Mouse (Mus musculus): Measurements from ENCODE around the gene Kcnh3. TPM values are rescaled to one million over a fixed set of nuclear protein-coding genes. Genes with fewer than 3 reads are reported as not detected.

Gene Kcnh3
- polyA plus RNA-seq, 1 experiment from 2014 or later: 0.12 TPM

DNA sequence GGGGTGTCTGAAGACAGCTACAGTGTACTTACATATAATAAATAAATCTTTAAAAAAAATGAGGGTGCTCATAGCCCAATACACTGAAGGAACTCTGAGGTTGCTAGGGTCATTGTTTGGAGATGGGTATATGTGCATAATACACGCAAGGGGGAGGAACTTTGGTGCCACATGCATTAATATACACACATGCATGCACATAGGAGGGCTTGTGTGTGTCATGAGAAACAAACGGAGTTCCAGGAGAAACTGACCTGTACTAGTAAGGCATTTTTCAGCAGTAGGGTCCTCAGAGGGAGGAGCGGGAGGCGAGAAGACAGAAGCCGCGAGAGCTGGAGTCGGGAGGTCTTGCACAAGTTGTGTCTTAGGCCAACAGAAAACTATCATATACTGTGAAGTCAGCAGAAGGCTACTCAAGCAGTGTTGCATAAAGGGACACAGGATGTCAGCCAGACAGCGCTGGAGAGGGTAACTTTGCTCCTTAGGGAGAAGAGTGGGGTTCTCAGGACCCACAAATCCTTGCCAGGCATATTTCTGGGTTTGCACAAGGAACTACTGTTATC, 34.6 kb downstream of the Kcnh3 start:
- peak overlapping the region; percentile 5; the same call in 1 of the 2 replicates for H3K4me2 ChIP-seq (replicated peaks; ENCODE audit: low read depth, low read length)

GRCm38 (mm10) chr15:99259730-99260252, 35.1 kb downstream of the Kcnh3 start:
- WGBS: 0% methylated on average over 7 of the region's 10 CpGs
- H3K36me3 ChIP-seq (ENCODE audit: control insufficient read depth, insufficient read depth, low read length): no peaks in the 10 kb centered on the region
- H3K4me2 ChIP-seq (replicated peaks; ENCODE audit: low read depth, low read length): peak overlapping the region; percentile 19
- DNase-seq (ENCODE audit: low spot score): peak; percentile 69
- no peak overlapping the region for H3K4me3 ChIP-seq (ENCODE audit: low read depth, low read length)
- H3K9ac ChIP-seq (ENCODE audit: low read depth, low read length): no peak overlapping the region
- no peaks in the 10 kb centered on the region for H3K4me1 ChIP-seq (replicated peaks; ENCODE audit: control insufficient read depth, insufficient read depth, low read length)
- no peaks in the 10 kb centered on the region for H3K9me3 ChIP-seq (ENCODE audit: control insufficient read depth, low read length)
- peak; percentile 40 for ATAC-seq (ENCODE audit: low FRiP score)
- no peak overlapping the region for H3K27ac ChIP-seq (ENCODE audit: low read depth, low read length)
- H3K27me3 ChIP-seq (ENCODE audit: control insufficient read depth, insufficient read depth, low read length): no peaks in the 10 kb centered on the region

More for the DNA sequence above, 34.6 kb downstream of the Kcnh3 start:
- DNase-seq (ENCODE audit: low spot score) (no peak), ATAC-seq (ENCODE audit: low FRiP score) (peak; percentile 4; the same call in 1 of the 2 replicates)
- 63% methylated on average over 8 of the region's 8 CpGs for WGBS
- Histone ChIP-seq H3K27me3 (ENCODE audit: control insufficient read depth, insufficient read depth, low read length) (no peaks in the 10 kb centered on the region), H3K9ac (ENCODE audit: low read depth, low read length) (no peak overlapping the region), H3K36me3 (ENCODE audit: control insufficient read depth, insufficient read depth, low read length) (no peaks in the 10 kb centered on the region), H3K4me3 (ENCODE audit: low read depth, low read length) (no peak overlapping the region), H3K4me1 (replicated peaks; ENCODE audit: control insufficient read depth, insufficient read depth, low read length) (no peaks in the 10 kb centered on the region), H3K9me3 (ENCODE audit: control insufficient read depth, low read length) (no peaks in the 10 kb centered on the region), H3K27ac (ENCODE audit: low read depth, low read length) (no peak overlapping the region)

DNA sequence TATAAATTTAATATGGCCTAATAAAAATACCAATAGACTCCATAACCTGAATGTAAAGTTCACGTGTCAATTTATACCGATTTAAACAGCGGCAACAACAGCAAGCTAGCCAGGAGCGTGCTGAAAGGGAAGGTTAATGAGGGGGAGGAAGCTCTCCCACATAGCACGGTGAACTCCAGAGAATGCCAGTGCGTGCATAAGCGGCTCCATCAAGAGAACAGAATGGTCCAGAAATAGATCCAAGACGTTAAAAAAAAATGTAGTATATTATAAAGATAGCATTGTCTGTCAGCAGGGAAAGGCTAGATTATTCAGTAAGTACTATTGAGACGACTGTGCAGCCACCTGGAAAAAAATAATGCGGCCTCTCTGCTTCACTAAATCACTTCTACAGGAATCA, 38.0 kb downstream of the Kcnh3 start:
- Histone ChIP-seq H3K27me3 (ENCODE audit: control insufficient read depth, insufficient read depth, low read length) (no peaks in the 10 kb centered on the region), H3K4me3 (ENCODE audit: low read depth, low read length) (no peak overlapping the region), H3K27ac (ENCODE audit: low read depth, low read length) (no peak overlapping the region), H3K4me2 (replicated peaks; ENCODE audit: low read depth, low read length) (no peak overlapping the region), H3K9ac (ENCODE audit: low read depth, low read length) (no peak overlapping the region), H3K9me3 (ENCODE audit: control insufficient read depth, low read length) (no peaks in the 10 kb centered on the region), H3K36me3 (ENCODE audit: control insufficient read depth, insufficient read depth, low read length) (no peaks in the 10 kb centered on the region), H3K4me1 (replicated peaks; ENCODE audit: control insufficient read depth, insufficient read depth, low read length) (no peaks in the 10 kb centered on the region)
- WGBS: 73% methylated on average over 10 of the region's 10 CpGs
- no peak for DNase-seq (ENCODE audit: low spot score)
- ATAC-seq (ENCODE audit: low FRiP score): no peak

DNA sequence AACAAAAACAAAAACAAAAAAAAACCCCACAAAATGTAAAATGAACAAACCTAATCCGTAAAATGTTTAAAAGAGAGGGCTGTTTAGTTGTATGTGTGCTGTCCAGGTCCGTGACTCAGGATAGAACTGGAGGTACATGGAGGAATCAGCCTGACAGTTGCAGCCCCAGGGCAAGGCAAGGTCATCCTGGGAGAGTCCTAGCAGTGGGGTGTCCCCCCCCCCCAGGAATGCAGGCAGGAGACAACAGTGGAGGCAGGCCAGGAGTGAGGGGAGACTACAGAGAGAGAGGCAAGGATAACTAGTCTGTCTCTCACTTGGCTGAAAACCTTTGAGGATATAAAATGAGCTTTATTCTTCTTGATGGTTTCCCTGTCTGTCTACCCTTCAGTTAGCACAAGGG, 39.7 kb downstream of the Kcnh3 start:
- no peak for DNase-seq (ENCODE audit: low spot score)
- no peak for ATAC-seq (ENCODE audit: low FRiP score)
- no peak overlapping the region for H3K4me3 ChIP-seq (ENCODE audit: low read depth, low read length)

DNA sequence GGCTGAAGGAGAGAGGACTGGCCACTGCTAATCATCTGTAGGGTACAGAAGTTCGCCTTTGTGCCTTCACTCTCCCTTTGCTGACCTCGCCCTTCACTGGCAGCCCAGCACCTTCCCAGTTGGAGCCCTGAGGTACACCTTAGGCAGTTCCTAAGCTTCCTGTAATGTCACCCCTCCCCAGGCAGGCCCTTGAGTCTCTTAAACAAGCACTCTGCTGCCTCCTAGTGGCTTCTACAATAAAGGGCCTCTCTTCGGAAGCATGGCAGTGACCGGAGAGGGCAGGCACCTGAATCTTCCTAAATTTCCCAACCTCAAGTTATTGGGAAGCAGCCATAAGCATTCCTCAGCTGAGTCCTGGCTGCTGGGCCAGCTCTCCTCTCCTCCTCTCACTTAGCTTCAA, 41.0 kb downstream of the Kcnh3 start:
- ATAC-seq (ENCODE audit: low FRiP score): no peak
- Histone ChIP-seq H3K27me3 (ENCODE audit: control insufficient read depth, insufficient read depth, low read length) (no peaks in the 10 kb centered on the region), H3K9ac (ENCODE audit: low read depth, low read length) (no peak overlapping the region), H3K4me1 (replicated peaks; ENCODE audit: control insufficient read depth, insufficient read depth, low read length) (no peaks in the 10 kb centered on the region), H3K4me2 (replicated peaks; ENCODE audit: low read depth, low read length) (no peak overlapping the region), H3K36me3 (ENCODE audit: control insufficient read depth, insufficient read depth, low read length) (no peaks in the 10 kb centered on the region), H3K27ac (ENCODE audit: low read depth, low read length) (no peak overlapping the region), H3K9me3 (ENCODE audit: control insufficient read depth, low read length) (no peaks in the 10 kb centered on the region), H3K4me3 (ENCODE audit: low read depth, low read length) (no peak overlapping the region)
- DNase-seq (ENCODE audit: low spot score): peak; percentile 84
- WGBS: 22% methylated on average over 4 of the region's 4 CpGs

More for the DNA sequence above, 39.7 kb downstream of the Kcnh3 start:
- Histone ChIP-seq H3K36me3 (ENCODE audit: control insufficient read depth, insufficient read depth, low read length) (no peaks in the 10 kb centered on the region), H3K27me3 (ENCODE audit: control insufficient read depth, insufficient read depth, low read length) (no peaks in the 10 kb centered on the region), H3K9ac (ENCODE audit: low read depth, low read length) (no peak overlapping the region), H3K27ac (ENCODE audit: low read depth, low read length) (no peak overlapping the region), H3K4me1 (replicated peaks; ENCODE audit: control insufficient read depth, insufficient read depth, low read length) (no peaks in the 10 kb centered on the region), H3K9me3 (ENCODE audit: control insufficient read depth, low read length) (no peaks in the 10 kb centered on the region), H3K4me2 (replicated peaks; ENCODE audit: low read depth, low read length) (no peak overlapping the region)
- WGBS: 68% methylated on average over 2 of the region's 2 CpGs

DNA sequence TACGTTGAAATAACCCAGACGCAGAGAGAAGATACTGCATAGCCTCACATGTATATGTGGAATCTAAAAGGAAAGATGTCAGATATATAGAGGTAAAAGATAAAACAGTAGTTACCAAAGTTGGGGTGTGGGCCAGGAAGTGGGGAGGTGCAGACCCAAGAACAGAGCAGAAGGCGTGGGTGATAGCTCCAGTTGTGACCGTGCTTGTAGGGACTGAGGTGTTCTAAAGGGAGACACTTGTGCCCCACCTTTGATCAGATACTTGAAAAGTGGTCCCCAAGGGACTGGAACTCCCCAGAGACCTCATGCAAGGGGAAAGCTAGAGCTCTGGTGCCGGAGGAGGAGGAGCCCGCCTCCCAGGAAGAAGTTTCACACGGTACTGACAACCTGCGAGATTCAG, 51.4 kb downstream of the Kcnh3 start:
- no peak overlapping the region for H3K9ac ChIP-seq (ENCODE audit: low read depth, low read length)
- 82% methylated on average over 8 of the region's 8 CpGs for WGBS
- no peak for DNase-seq (ENCODE audit: low spot score)
- H3K9me3 ChIP-seq (ENCODE audit: control insufficient read depth, low read length): no peaks in the 10 kb centered on the region
- no peaks in the 10 kb centered on the region for H3K27me3 ChIP-seq (ENCODE audit: control insufficient read depth, insufficient read depth, low read length)
- no peaks in the 10 kb centered on the region for H3K36me3 ChIP-seq (ENCODE audit: control insufficient read depth, insufficient read depth, low read length)
- no peak overlapping the region for H3K27ac ChIP-seq (ENCODE audit: low read depth, low read length)
- H3K4me1 ChIP-seq (replicated peaks; ENCODE audit: control insufficient read depth, insufficient read depth, low read length): no peaks in the 10 kb centered on the region
- no peak for ATAC-seq (ENCODE audit: low FRiP score)
- no peak overlapping the region for H3K4me3 ChIP-seq (ENCODE audit: low read depth, low read length)
- no peak overlapping the region for H3K4me2 ChIP-seq (replicated peaks; ENCODE audit: low read depth, low read length)

DNA sequence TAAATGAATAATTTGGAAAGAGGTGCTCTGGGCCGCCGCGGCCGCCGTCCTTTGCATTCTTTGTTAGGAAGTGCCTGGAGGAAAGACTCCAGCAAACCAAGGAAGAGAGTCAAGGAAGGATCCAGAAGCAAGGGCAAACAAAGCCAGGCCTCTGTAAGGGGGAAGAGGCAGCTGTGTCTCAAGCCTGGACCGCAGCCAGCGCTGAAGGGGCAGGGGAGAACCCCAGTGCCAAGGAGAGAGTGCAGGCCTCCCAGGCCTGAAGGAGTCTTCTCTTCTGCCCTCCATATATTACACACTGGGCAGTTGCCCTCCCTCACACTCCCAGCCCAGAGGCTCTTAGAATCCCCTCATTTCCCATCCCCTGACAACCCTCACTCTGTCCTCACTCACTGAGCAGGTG, 53.6 kb downstream of the Kcnh3 start:
- H3K27me3 ChIP-seq (ENCODE audit: control insufficient read depth, insufficient read depth, low read length): no peaks in the 10 kb centered on the region
- H3K9me3 ChIP-seq (ENCODE audit: control insufficient read depth, low read length): no peaks in the 10 kb centered on the region
- no peaks in the 10 kb centered on the region for H3K36me3 ChIP-seq (ENCODE audit: control insufficient read depth, insufficient read depth, low read length)
- H3K27ac ChIP-seq (ENCODE audit: low read depth, low read length): no peak overlapping the region
- no peaks in the 10 kb centered on the region for H3K4me1 ChIP-seq (replicated peaks; ENCODE audit: control insufficient read depth, insufficient read depth, low read length)
- no peak overlapping the region for H3K9ac ChIP-seq (ENCODE audit: low read depth, low read length)
- no peak for DNase-seq (ENCODE audit: low spot score)
- 94% methylated on average over 7 of the region's 7 CpGs for WGBS
- no peak for ATAC-seq (ENCODE audit: low FRiP score)
- no peak overlapping the region for H3K4me3 ChIP-seq (ENCODE audit: low read depth, low read length)
- no peak overlapping the region for H3K4me2 ChIP-seq (replicated peaks; ENCODE audit: low read depth, low read length)

GRCm38 (mm10) chr15:99283456-99283855, 58.8 kb downstream of the Kcnh3 start:
- Histone ChIP-seq H3K9ac (ENCODE audit: low read depth, low read length) (no peak overlapping the region), H3K4me3 (ENCODE audit: low read depth, low read length) (no peak overlapping the region), H3K4me1 (replicated peaks; ENCODE audit: control insufficient read depth, insufficient read depth, low read length) (no peaks in the 10 kb centered on the region), H3K27me3 (ENCODE audit: control insufficient read depth, insufficient read depth, low read length) (no peaks in the 10 kb centered on the region), H3K27ac (ENCODE audit: low read depth, low read length) (no peak overlapping the region), H3K36me3 (ENCODE audit: control insufficient read depth, insufficient read depth, low read length) (no peaks in the 10 kb centered on the region), H3K4me2 (replicated peaks; ENCODE audit: low read depth, low read length) (no peak overlapping the region), H3K9me3 (ENCODE audit: control insufficient read depth, low read length) (no peaks in the 10 kb centered on the region)
- WGBS: 67% methylated on average over 10 of the region's 10 CpGs
- no peak for ATAC-seq (ENCODE audit: low FRiP score)
- peak; percentile 21 for DNase-seq (ENCODE audit: low spot score)

- H3K27ac ChIP-seq (ENCODE audit: low read depth, low read length): no peak overlapping the region
- H3K4me3 ChIP-seq (ENCODE audit: low read depth, low read length): no peak overlapping the region
- no peak overlapping the region for H3K9ac ChIP-seq (ENCODE audit: low read depth, low read length)
- no peak for ATAC-seq (ENCODE audit: low FRiP score)
- H3K9me3 ChIP-seq (ENCODE audit: control insufficient read depth, low read length): no peaks in the 10 kb centered on the region
- 49% methylated on average over 14 of the region's 14 CpGs for WGBS
- H3K4me2 ChIP-seq (replicated peaks; ENCODE audit: low read depth, low read length): no peak overlapping the region
- H3K36me3 ChIP-seq (ENCODE audit: control insufficient read depth, insufficient read depth, low read length): no peaks in the 10 kb centered on the region
- H3K27me3 ChIP-seq (ENCODE audit: control insufficient read depth, insufficient read depth, low read length): no peaks in the 10 kb centered on the region
- no peak for DNase-seq (ENCODE audit: low spot score)
- no peaks in the 10 kb centered on the region for H3K4me1 ChIP-seq (replicated peaks; ENCODE audit: control insufficient read depth, insufficient read depth, low read length)
Observed at GRCm38 (mm10) chr15:99284527-99285188, 60.0 kb downstream of the Kcnh3 start.
